Mouse (Mus musculus) T-helper 17 cell (primary cell): Measurements from ENCODE around the gene Lif.

ENCODE experiments used
- in situ Hi-C, 2 experiments: fragments of 300-600 bp; cut with MboI, MseI; formaldehyde crosslinking; loops; 1 replicate in 1 of 2; 2 replicates in 1 of 2; pipeline ENCODE4 v1.15.1; 2025; ENCODE audit warnings: high pct_unique_total_duplicates in 2 of 2

Gene Lif

GRCm38 (mm10) chr11:4228463-4228862, 28.9 kb upstream of the Lif start:
- in situ Hi-C loops = no loop called here

- in situ Hi-C loops = no loop called here
Measured at GRCm38 (mm10) chr11:4229841-4230240, 27.5 kb upstream of the Lif start.

- in situ Hi-C loops = no loop called here
Measured at GRCm38 (mm10) chr11:4231435-4231834, 25.9 kb upstream of the Lif start.

- in situ Hi-C loops = no loop called here
Measured at GRCm38 (mm10) chr11:4232644-4233043, 24.7 kb upstream of the Lif start.

DNA sequence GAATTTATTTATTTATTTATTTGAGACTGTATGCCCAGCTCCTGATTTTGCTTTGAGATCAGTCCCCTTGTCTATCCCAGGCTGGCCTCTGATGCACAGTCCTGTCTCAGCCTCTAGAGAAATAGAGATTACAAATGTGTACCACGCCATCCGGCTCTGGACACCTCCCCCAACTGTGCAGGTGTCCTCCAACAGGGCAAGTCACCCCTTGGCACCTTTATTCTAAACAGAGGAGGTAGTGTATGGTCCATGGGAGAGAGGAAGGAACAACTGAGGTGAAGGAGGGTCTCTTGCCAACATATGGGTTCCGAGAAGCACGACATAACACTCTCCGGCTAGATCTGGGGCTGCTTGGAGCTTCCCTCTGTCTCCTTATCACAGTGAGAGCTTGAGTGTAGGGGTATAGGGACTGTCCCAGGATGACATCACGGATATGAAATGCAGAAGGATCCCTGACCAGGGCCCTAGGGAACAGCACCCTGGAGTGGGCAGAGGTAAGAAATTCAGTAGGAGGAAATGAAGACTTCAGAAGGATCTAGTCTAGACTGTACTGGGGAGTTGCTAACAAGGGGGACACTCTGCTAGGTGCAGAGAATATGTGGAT, 22.2 kb upstream of the Lif start:
- in situ Hi-C loops = loop anchor here in 1 of 2 experiments (5.0 kb wide), 1 partner anchor 48 kb away; the partner anchor contains the start of gene Tbc1d10a

- in situ Hi-C loops = loop anchor here in 1 of 2 experiments (5.0 kb wide), 1 partner anchor 49 kb away; the partner anchor contains the start of gene Tbc1d10a
Measured at GRCm38 (mm10) chr11:4235665-4236545, 21.5 kb upstream of the Lif start, which contains the start of gene Osm. Gene Osm, plus strand, starts transcription at chr11:4236420.

GRCm38 (mm10) chr11:4236546-4237067, 20.8 kb upstream of the Lif start:
- in situ Hi-C loops = loop anchor here in 1 of 2 experiments (5.0 kb wide), 1 partner anchor 49 kb away; the partner anchor contains the start of gene Tbc1d10a

GRCm38 (mm10) chr11:4237389-4237912, 19.9 kb upstream of the Lif start:
- in situ Hi-C loops = loop anchor here in 1 of 2 experiments (5.0 kb wide), 1 partner anchor 50 kb away; the partner anchor contains the start of gene Tbc1d10a

GRCm38 (mm10) chr11:4238167-4238566, 19.2 kb upstream of the Lif start:
- in situ Hi-C loops = loop anchor here in 1 of 2 experiments (5.0 kb wide), 1 partner anchor 51 kb away; the partner anchor contains the start of gene Tbc1d10a

DNA sequence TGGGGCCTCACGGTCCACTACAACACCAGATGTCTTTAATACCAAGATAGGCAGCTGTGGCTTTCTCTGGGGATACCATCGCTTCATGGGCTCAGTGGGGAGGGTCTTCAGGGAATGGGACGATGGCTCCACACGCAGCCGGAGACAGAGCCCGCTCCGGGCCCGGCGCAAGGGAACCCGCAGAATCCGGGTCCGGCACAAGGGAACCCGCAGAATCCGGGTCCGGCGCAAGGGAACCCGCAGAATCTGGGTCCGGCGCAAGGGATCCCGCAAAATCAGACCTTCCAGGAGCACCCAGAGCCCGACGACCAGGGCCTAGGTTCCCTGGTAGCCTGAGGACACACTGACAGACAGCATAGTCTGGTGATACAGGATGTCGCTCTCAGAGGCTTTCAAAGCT, 17.7 kb upstream of the Lif start:
- in situ Hi-C loops = loop anchor here in 1 of 2 experiments (5.0 kb wide), 1 partner anchor 52 kb away; the partner anchor contains the start of gene Tbc1d10a

- in situ Hi-C loops = no loop called here
Measured at GRCm38 (mm10) chr11:4240151-4240550, 17.2 kb upstream of the Lif start.

DNA sequence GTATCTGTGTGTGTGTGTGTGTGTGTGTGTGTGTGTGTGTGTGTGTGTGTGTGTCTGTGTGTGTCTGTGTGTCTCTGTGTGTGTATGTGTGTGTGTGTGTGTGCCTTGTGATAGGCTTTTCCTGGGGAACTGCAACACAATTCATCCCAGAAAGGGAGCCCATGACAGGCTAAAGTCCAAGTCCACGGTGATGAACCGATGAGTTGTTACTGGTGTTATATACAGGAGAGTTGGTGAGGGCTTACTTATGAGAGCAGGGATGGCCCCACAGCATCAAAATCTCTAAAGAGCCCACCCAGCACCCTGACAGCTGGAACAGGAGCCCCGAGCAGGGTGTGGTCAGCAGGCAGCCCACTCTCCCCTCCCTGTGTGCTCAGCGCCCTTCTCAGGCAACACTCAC, 16.2 kb upstream of the Lif start:
- in situ Hi-C loops = no loop called here

DNA sequence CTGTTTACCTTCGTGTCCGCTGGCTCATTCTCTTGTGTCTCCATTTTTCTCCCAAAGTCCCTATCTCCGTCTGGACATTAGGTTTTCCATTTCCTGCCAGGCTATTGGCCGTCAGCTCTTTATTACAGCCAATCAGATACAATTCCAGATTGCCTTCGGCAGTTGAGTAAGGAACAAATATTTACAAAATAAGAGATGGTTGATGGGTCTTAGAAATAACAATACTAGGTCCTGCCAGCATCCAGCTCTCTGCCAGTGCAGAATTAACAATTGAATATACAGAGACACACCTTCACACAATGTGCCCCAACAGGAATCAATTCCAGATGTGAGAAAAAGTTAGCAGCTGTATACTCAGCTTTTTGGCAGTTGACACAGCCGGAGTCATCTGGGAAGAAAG, 11.2 kb upstream of the Lif start:
- in situ Hi-C loops = no loop called here

DNA sequence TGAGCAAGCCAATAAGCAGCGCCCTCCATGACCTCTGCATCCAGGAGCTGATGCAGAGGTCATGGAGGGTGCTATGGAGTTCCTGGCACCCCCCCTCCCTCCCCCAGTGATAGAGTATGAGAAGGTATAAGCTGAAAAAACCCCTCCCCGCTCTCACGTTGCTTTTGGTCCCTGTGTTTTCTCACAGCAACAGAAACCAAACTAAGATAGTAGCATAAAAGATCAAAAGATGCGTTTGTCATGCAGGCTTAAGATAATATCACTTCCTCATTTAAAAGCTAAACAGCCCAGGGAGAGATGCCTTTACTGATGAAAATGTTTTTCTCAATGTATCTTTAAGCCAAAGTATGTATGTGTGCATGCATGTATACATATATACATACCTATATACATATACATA, 10.7 kb upstream of the Lif start:
- in situ Hi-C loops = no loop called here

GRCm38 (mm10) chr11:4247201-4247959, 10.0 kb upstream of the Lif start:
- in situ Hi-C loops = no loop called here

DNA sequence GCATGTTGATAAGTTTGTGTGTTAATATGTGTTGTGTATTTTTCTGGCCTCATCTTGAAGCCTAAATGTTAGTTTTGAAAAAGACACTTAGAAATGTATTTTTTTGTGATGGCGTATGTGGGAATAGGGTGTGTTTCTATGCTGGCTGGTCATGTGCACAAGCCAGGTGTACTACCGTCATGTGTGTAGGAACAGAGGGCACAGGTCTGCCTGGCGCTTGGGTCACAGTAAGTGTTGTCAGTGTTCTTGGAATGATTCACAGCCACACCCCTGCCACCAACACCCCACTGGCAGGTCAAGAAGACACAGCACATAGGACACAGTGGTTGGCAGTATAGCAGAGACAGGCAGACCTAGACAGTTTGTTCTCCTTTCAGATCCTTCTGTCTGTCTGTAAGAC, 8.2 kb upstream of the Lif start:
- in situ Hi-C loops = no loop called here

DNA sequence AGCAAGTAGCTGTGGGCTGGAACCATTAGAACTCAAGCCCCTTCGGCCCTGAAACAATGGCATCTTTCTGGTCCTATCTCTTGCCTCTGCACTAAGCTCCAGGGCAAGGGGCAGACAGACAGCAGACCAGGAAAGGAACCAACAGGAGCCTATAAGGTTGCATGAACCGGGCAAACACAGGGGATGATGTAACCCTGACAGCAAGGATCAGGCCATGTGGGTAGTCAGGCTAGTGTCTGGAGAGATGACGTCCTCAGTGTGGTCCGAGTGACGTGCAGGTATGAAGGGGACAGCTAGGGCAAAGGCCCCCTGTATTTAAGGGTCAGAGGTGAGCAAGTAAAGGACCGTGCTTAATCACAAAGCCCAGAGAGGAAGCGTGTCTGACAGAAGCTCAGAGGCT, 7.1 kb upstream of the Lif start:
- in situ Hi-C loops = no loop called here

- in situ Hi-C loops = no loop called here
Measured at GRCm38 (mm10) chr11:4251376-4251775, 6.0 kb upstream of the Lif start.

DNA sequence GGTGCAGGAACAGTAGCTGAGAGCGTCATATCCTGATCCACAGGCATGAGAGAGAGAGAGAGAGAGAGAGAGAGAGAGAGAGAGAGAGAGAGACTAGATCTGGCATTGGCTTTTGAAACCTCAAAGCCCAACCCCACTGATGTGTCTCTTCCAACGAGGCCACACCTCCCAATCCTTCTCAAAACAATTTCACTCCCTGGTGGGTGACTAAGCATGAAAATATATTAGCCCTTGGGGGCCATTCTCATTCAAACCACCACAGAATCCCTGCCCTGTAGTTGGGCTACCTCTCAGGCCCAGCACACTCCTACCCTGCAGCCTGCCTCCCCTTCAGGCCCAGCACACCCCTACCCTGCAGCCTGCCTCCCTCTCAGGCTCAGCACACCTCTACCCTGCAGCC, 4.5 kb upstream of the Lif start:
- in situ Hi-C loops = no loop called here

DNA sequence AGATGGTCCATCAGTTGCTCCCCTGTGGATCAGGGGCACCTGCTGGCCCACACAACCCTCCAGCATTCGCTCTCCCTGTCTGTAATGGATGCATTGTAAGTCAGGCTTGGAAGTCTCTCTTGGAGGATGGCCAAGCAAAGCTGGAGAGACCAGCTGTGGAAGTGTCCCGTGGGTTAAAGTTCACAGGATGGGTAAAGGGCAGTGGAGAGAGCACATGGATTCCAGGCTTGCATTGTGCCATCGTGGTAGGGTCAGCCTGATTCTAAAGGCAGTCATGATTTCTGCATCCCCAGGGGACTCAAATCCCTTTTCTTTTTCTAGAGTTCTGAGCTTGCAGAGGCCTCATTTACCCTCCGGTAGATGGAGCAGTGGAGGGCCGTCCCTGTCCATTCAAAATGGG, 399 bp downstream of the Lif start:
- in situ Hi-C loops = loop anchor here (5.0 kb wide), 4 partner anchors 35 to 195 kb away; no protein-coding TSS in a partner anchor

DNA sequence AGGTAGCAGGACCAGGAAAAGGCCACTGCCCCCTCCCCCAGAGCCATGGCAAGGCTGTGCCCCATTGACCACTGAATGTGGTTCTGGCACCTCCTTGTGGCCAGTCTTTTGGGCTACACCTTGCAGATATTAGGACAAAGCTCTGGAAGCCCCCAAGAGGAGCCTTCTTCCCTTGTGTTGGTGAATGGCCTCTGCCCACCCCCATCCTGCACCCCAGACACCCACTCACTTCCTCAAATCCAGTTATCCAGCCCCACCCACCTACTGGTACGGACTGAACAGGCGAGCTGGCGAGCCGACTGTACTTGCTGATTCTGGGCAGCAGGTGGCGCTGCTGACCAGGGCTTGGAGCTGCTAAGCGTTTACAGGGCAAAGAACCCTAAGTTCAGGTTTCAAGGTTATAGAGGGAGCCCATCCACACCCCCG, 1.3 kb downstream of the Lif start:
- in situ Hi-C loops = loop anchor here (5.0 kb wide), 4 partner anchors 36 to 194 kb away; no protein-coding TSS in a partner anchor
